Mouse (Mus musculus) activated CD4-positive, CD25-positive, alpha-beta regulatory T cell, adult 4 months (primary cell): ENCODE data around the gene Irf2. TPM values are rescaled to one million over a fixed set of nuclear protein-coding genes. Genes with fewer than 3 reads are reported as not detected.

Experiments
- ATAC-seq: one replicate; pipeline ENCODE4 v1.8.0; 2017
- polyA plus RNA-seq, 2 experiments: library from polyadenylated mRNA; unstranded; fragments of 100-300 nt; shearing (Covaris generic); gene quantifications; one replicate each; pipeline ENCODE4 v1.2.1; 2017

Irf2 gene
- polyA plus RNA-seq, result 100 to 1,000 TPM; 185 to 208 TPM

GRCm38 (mm10) chr8:46739003-46739949 is at the start of gene Irf2:
Gene Irf2 (plus strand): TSS chr8:46739732.
- peak; percentile 81 for ATAC-seq

- no peak for ATAC-seq
These were observed 49.4 kb upstream of the Irf2 start for GRCm38 (mm10) chr8:46690111-46690510.

DNA sequence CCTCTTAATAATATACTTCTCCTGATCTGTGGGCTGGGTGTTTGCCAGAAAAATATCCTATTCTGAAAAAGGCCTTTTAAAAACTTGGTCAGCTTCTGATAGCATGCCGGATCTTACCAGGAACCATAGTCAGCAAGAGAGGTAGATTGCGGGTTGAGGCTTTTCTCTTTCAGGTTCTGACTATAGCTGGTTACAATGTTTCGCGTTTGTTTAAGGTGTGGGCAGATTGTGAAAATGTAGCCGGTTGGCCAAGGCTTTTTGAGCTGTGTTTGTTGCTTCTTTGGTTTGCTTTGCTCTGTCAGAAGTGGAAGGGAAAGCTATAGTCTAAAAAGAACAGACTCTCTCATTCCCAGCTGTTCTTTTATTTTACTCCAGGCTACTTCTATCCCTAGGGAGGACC is 49.0 kb upstream of the Irf2 start:
- ATAC-seq, result no peak

- ATAC-seq, result no peak
These were observed 48.2 kb upstream of the Irf2 start for GRCm38 (mm10) chr8:46691360-46691759.

- peak; percentile 54 for ATAC-seq
These were observed 43.1 kb upstream of the Irf2 start for GRCm38 (mm10) chr8:46696256-46697041.

GRCm38 (mm10) chr8:46697566-46697965 is 42.0 kb upstream of the Irf2 start:
- no peak for ATAC-seq

- no peak for ATAC-seq
These were observed 41.4 kb upstream of the Irf2 start for GRCm38 (mm10) chr8:46698162-46698561.

DNA sequence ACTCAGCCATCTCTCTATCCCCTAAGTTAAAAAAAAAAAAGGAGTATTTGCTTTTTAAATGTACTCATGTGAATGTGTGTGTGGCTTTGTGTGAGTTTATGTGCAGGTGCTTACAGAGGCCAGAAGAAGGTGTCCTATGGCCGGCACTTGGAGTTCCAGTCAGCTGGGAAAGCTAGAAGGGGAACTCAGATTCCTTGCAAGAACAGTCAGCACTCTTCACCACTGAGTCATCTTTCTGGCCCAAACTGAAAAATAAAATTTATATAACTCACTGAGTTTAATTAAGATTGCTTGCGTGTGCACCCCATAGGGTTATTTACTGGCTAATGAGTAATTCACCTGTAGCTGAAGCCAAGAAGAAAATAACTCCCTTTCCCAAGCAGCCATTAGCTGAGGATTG is 34.4 kb upstream of the Irf2 start:
- ATAC-seq, result no peak

- ATAC-seq, result peak; percentile 63
These were observed 32.8 kb upstream of the Irf2 start for GRCm38 (mm10) chr8:46706730-46707129.

GRCm38 (mm10) chr8:46709302-46709701 is 30.2 kb upstream of the Irf2 start:
- no peak for ATAC-seq

GRCm38 (mm10) chr8:46710289-46710688 is 29.2 kb upstream of the Irf2 start:
- ATAC-seq, result no peak

DNA sequence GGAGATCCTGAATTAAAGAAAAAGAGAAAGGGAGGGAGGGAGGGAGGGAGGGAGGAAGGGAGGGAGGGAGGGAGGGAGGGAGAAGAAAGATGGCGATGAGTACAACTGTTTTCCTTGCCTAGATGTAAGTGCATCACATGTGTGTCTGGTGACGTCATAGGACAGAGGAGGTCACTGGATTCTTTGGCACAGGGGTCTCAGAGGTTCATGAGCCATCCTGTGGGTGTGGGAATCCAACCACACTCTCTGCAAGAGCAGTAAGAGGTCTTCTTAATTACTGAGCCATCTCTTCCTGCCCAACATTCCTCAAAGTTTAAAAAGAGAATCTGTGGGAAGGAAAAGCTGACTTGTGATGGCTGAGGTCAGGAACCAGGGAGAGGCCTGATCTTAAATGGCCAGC is 28.0 kb upstream of the Irf2 start:
- ATAC-seq, result no peak

GRCm38 (mm10) chr8:46713178-46713577 is 26.4 kb upstream of the Irf2 start:
- ATAC-seq, result no peak

DNA sequence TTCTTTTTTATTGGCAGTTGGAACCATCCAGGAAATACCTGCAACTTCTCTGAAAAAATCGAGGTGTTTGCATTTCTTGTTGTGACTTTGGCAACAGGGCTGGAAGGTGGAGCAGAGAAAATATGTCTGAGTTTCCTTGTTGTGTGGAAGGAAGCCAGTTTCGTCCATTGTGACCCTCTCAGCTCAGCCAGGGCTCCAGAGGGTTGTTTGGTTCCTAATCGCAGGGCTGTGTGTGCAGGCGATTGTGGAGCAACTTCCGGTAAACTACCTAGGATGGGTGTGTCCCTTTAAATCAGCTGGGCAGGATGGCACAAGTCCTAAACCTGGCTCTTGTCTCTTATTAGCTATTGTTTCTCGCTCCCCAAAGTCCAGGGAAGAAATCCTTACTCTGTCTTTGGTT is 25.7 kb upstream of the Irf2 start:
- ATAC-seq, result peak; percentile 81

GRCm38 (mm10) chr8:46714400-46714799 is 25.1 kb upstream of the Irf2 start:
- no peak for ATAC-seq

- ATAC-seq, result no peak
These were observed 23.1 kb upstream of the Irf2 start for GRCm38 (mm10) chr8:46716477-46716876.

GRCm38 (mm10) chr8:46717170-46717569 is 22.4 kb upstream of the Irf2 start:
- ATAC-seq, result no peak

DNA sequence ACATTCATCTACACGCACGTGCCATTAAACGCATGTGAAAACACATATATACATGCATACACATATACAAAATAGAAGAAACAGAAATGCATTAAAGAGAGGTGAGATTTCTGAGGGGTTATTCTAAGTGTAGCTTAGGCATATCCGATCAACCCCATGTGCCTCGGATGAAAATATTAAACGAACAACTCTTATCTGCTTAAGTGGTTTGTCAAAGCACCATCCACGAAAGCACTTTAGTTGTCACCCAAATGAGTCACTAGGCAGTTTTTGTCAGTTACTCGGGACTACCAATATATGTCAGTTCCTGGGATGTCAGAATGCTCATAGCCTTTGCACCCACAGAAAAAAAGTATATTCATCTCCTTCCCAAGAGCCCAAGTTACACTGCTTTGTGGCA is 21.2 kb upstream of the Irf2 start:
- no peak for ATAC-seq

- no peak for ATAC-seq
These were observed 20.8 kb upstream of the Irf2 start for GRCm38 (mm10) chr8:46718747-46719146.

DNA sequence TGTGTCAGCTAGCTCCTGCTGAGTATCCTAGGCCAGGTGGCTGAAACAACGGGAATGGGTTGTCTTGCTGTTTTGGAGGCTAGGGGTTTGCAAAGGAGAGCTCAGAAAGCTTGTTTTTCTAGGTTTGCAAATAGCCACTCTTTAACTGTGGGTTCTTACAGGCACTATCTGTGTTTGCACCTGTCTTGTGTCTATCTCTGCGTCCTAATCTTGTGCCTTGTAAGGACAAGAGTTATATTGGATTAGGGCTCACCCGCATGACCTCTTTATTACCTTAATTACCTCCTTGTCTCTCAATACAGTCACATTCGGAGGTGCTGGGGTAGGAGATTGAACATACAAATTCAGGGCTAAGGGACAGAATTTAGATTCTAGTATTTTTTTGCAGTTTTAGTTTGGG is 18.9 kb upstream of the Irf2 start:
- ATAC-seq, result no peak

DNA sequence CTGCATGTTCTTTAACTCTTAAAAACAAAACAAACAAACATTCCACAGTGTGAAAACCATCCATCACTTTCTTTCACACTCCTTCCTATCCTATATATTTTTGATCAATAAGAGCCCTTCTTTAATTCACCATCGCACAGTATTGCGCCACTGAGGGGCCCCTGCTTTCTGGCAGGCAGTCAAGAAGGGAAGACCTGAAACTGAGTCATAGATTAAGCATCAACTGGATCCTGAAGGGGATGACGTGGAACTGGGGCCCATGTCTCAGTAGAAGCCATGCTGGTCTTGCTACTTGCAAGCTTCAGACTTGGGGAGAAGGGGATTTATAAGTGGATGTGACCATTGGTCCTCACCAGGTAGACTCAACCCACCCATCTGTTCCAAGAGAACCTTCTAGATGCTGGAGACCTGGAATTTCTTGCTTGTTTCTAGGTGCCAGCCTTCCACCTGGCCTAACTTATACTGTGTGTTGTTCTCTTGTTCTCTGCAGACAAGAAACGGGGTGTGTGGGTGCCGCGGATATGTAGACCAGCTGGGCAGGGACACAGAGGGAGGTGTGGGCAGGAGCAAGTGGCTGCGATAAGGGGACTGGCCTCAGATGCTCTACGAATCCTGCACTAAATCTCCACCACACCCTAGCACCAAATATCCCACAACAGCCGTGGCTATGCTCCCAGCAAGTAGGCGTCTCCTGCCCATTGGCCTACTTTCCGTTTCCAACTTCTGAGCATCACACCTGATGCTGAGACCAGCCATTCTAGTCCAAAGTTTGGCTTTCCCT is 18.3 kb upstream of the Irf2 start:
- no peak for ATAC-seq

DNA sequence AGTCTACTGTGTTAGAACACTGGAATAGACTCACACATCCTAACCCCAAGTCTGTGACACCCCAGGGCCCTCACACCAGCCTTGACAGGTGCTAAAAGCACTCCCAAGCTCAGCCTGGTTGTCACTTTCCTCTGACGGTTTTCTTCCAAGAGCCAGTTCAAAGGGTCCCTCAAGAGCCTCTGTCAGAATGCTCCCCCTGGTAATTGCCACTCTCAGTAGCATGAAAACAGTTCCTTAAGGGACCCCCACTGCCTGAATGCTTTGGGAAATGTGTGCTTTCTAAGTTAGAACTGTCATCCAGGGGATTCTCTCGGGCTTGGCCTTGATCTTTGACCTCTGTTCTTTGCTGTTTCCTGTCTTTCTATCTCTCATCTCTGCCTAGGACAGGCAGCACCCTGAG is 17.0 kb upstream of the Irf2 start:
- ATAC-seq, result no peak

DNA sequence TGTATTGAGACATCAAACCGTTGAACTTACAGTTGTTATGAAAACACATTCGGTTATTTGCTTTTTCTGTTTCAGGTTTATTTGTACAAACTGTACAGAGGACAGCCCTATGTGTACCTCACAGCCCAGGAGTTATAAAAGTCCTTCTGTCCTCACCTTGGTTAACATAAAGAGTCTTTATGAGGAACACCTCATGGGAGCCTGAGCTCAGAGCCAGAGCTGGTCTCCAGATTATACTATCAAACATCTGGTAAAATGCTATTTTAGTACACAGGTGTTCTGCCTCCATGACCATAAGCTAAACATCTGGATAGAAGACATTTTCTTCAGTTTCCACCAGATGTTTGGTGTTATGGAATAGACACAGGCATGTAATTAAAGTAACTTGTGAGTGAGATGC is 13.1 kb upstream of the Irf2 start:
- no peak for ATAC-seq
